Mouse (Mus musculus): ENCODE results near the gene Gm8180.
"Not testable (repeated sequence)": the region's sequence is repeated elsewhere in the genome, so short reads cannot be mapped to it uniquely, and the experiment has no call there.

DNA sequence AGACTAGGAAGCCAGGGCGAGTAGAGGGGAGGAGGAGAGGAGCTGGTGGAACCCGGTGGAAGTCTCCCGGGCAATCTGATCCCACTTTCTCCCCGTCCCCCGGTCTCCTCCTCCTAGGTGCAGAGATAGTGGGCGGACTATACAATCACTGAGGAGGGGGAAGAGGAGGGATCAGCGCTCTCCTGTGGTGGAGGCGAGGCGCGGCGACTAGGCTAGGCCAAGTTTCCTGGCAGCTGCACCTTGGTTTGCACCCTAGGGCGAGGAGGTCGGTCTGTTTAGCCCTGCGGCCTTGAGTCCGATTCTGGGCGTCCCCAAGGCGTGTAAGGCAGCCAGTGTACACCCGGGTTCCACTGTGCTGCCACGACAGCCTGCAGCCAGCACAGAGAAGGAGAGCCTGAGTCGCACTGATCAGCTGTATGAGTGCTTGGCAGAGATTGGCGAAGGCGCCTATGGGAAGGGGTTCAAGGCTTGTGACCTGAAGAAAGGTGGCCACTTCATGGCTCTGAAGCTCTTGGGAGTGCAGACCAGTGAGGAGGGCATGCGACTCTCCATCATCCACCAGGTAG, 12.4 kb upstream of the Gm8180 start:
- TF ChIP-seq CTCF (IDR thresholded peaks at IDR 0.05; ENCODE audit: control insufficient read depth, insufficient read depth, insufficient read length); MAX (IDR thresholded peaks at IDR 0.05): not testable (repeated sequence)
